Mouse (Mus musculus) adrenal gland, postnatal 4 days (tissue): Measurements from ENCODE around the gene Fkrp. TPM values are rescaled to one million over a fixed set of nuclear protein-coding genes. Genes with fewer than 3 reads are reported as not detected.

Experiments
- DNase-seq, 2 experiments: peaks; one replicate each; pipeline ENCODE4 v3.0.0; 2021 to 2022; ENCODE audit warnings: low spot score in 2 of 2, mixed read lengths in 2 of 2
- long read RNA-seq, 2 experiments: library from polyadenylated mRNA; stranded (forward); transcript quantifications; one replicate each; pipeline ENCODE4 v2.0.0; 2021
- total RNA-seq, 2 experiments: library from RNA; stranded (reverse); gene quantifications; 2 replicates each; pipeline ENCODE4 v1.2.3; 2021

Fkrp gene
- 10 to 100 TPM; 26.3 to 29.0 TPM for total RNA-seq
- long read RNA-seq, experiment 1, transcript Fkrp-201 (3 exons, 2,827 nt): major isoform, 5 of 15 reads
- long read RNA-seq, experiment 1, partial matches to known transcripts: 5 of 15 reads
- long read RNA-seq, experiment 1, other reads (novel, unspliced or antisense): 5 of 15 reads
- long read RNA-seq, experiment 2, transcript Fkrp-201 (3 exons, 2,827 nt): major isoform, 17 of 39 reads
- long read RNA-seq, experiment 2, partial matches to known transcripts: 14 of 39 reads
- long read RNA-seq, experiment 2, other reads (novel, unspliced or antisense): 8 of 39 reads

DNA sequence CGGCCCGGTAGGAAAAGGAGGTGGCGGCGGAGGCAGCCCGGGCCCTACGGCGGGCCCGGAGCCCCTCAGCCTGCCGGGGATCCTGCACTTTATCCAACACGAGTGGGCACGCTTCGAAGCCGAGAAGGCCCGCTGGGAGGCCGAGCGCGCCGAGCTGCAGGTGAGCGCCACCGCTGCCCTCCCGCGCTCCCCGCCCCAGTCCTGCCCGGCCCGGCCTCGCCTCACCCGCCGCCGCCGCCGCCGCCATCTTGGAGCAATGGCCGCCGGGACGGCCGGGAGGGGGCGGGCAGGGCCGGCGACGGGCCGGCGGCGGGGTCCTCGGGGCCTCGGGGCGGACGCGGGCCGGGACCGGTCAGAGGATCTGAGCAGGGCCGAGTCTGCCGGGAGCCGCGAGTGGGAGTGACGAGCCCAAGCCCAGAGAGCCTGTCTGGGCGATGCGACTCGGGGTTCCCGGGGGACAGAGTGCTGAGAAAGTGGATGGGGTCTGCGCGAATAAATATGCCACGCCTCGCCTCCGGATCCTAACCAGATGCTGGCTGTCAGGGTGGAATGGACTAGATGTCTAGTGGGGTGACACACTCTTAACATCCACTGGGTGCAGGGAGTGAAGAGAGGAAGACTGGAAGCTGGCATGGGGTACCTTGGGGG is at the start of gene Fkrp:
TSS of gene Fkrp (minus strand) at position 258 of the 648 bp plus-strand sequence.
- DNase-seq: peak; percentile 28 to 37

DNA sequence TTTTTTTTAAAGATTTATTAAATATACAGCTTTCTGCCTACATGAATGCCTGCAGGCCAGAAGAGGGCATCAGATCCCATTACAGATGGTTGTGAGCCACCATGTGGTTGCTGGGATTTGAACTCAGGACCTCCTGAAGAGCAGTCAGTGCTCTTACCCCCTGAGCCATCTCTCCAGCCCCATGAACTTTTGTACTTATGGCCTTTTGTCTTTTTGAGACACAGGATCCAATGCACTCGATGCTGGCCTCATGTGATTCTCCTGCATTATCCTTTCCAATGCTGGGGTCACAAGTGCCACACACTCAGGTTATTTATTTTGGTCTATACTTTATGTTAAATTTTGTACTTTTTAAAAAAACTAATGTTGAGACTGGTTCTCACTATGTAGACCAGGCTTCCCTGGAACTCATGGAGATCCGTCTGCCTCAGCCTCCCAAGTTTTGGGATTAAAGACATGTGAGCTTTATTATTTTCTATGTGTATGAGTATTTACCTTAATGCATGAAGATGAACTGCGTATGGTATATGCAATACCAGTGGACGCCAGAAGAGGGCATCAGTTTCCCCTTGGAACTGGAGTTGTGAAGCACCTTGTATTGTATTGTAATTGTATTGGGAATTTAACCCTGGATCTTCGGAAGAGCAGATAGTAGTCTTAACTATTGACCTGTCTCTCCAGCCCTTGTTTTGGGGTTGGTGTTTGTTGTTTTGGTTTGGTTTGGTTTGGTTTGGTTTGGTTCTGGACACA is 43.5 kb upstream of the Fkrp start:
- DNase-seq: no peak

DNA sequence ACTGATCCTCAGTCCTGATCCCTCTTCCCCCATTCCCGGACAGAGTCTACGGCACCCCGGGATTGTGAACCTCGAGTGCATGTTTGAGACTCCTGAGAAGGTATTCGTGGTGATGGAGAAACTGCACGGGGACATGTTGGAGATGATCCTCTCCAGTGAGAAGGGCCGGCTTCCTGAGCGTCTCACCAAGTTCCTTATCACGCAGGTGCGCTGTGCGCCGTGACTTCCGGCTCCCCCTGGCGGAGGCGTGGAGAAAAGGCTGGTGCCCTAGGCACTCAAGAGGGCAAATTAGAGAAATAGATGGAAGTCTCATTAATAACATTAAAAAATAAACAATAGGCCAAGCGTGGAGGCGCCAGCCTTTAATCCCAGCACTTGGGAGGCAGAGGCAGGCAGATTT is 41.8 kb upstream of the Fkrp start:
- no peak for DNase-seq

DNA sequence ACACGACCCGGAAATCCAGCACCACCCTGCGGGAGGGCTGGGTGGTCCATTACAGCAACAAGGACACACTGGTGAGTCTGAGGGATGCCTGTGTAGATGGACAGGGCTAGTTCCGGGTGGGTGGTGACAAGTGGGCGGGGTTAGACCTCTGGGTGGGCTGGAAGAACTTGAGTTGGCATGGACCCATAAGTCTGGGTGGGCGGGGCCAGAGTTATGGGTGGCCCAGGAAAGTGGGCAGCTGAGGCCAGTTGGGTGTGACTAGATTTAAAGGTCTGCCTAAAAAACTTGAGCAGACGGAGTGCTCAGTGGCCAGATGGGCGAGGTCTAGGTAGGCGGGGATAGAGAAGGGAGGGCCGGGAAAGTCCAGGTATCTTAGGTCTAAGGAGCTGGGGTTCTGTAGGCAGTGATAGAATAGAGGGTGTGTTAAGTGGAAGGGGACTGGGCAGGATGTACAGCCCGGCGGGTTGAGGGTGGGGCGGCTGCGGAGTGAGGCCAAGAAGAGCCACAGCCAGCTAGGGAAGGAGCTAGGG is 36.8 kb upstream of the Fkrp start:
- no peak for DNase-seq

DNA sequence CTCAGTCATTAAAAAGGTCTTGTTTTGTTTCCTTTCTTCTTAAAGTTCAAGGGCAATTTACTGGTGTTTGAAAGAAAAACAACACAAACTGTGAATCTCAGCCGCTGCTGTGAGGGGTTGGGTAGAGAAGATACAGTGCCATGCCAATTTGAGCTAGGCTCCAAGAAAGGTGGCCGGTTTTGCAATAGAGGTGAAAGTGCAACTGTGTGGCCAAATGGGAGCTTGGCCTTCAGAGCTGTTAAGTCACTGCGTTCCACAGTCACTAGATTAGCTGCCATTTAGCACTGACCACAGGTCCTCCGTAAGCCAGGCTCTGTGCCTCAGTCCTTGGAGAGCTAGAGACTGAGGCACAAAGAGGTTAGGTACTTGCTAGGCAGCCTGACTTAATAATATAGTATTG is 35.1 kb upstream of the Fkrp start:
- DNase-seq: no peak

DNA sequence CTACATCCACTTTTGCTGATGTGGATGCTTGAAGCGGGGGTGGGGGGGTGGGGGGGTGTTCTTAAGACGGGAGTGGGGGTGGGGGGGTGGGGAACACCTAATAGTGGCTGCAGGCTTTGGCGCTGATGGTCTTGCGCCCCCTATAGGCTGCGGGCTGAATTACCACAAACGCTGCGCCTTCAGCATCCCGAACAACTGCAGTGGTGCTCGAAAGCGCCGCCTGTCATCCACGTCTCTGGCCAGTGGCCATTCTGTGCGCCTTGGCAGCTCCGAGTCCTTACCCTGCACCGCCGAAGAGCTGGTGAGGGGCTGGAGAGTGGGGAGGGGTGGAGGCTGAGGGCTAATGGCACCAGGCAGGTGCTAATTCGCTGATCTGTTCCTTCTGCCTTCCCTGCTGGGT is 32.0 kb upstream of the Fkrp start:
- DNase-seq: no peak

DNA sequence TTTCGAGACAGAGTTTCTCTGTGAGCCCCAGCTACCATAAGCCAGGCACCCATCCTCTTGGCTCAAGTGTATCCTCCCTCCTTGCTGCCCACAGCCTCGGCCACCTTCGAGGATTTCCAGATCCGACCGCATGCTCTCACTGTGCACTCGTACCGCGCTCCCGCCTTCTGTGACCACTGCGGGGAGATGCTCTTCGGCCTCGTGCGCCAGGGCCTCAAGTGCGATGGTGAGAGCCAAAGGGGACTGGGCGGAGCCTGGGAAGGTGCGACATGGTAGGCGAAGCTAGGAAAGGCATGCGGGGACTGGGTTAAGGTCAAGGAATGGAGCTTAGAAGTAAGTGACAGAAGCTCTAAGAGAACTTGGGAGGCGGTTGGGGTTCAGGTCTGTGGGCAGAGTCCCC is 31.0 kb upstream of the Fkrp start:
- no peak for DNase-seq

DNA sequence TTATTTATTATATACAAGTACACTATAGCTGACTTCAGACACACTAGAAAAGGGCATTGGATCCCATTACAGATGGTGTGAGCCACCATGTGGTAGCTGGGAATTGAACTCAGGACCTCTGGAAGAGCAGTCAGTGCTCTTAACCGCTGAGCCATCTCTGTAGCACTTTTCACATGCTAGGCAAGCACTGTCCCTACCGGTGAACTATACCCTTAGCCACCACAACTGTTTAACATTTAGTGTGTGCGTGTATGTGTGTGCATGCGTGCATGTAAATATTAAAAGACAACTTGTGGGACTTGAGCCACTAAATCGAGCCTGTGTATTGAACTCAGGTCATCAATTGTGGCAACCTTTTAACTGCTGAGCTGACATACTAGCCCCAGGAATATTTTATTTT is 30.2 kb upstream of the Fkrp start:
- no peak for DNase-seq

DNA sequence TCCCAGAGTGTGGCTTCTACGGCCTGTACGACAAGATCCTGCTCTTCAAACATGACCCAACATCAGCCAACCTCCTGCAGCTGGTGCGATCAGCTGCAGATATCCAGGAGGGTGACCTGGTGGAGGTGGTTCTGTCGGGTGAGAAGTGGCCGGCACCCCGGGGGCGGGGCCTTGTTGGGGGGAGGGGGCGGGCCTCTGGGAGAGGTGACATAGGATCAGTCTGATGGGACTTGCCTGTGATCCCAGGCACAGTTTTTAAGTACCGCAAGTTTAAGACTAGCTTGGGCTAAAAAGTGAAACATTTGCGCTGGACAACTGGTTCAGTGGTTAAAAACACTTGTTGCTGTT is 29.3 kb upstream of the Fkrp start:
- no peak for DNase-seq

DNA sequence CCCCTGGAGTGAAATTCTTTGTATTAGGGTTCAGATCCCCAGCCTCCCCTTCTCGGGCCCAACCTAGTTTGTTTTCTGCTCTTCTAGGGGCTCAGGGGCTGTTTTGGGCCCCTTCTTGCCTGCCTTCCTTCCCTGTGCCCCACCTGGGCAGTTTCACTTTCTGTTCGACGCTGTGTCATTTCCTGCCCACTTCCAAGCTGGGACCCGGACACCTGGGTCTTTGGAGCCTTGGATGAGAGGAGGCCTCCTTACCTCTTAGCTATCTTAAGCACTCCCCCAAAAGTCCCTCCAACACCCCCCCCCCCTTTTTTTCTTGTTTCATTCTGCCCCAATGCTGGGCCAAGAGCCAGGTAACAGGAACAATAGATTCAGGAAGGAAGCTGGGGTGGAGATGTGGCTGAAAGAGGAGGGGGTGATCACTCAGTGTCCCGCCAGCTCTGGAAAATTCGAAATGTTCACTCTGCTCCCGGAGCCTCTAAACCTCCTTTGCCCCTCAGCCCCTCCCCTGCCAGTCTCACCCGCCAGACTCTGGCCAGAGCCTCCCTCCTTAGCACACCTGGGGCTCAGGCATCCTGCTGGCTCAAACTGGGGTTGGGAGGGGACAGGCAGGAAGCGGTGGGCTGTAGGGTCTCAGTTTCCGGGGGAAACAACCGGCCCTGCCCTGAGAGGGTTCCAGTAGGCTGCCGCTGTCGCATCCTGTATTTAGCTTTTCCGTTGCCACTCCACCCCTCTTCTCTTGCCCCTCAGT is 28.7 kb upstream of the Fkrp start:
- no peak for DNase-seq

DNA sequence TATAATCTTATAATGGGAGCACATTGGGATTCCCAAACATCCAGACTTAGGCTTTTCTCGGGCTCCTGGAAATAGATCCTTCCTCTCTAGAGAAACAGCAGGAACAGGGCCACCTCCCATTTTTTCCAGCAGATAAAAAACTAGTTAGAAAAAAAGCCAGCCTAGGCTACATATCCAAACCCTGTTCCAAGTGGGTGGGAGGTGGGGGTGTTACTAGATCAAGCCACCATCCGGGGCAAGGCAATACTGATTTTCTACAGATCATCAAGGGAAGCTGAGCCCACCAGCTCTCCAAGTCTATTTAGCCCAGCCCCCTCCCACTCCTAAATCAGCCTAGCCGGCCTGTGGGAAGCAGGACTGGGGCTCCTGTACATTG is 28.2 kb upstream of the Fkrp start:
- no peak for DNase-seq

DNA sequence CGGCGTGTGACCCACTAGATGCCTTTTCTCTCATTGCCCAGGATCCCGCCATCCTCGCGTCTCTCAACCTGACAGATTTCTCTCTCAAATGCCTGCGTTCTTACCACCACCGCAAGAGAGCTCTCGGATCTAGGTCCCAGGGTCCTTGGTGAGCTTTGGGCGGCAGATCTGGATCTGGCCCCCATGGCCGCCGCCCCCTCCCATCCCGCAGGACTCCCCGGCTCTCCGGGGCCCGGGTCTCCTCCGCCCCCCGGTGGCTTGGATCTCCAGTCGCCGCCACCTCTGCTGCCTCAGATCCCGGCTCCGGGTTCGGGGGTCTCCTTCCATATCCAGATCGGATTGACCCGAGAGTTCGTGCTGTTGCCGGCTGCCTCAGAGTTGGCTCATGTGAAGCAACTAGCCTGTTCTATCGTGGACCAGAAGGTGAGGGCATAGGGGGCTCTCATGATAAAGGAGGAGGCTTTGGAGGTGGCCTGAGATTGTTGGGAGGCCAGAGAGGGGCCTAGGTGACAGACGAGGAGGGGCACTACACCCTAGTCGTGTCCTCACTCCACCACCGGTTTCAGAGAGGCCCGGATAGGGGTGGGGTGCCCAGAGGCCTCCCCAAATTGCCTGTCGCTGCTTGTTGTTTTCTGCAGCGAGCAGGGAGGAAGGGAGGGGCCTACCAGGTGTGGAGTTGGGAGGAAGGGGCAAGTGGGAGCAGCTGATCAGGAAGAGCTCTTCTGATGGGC is 27.1 kb upstream of the Fkrp start:
- no peak for DNase-seq

DNA sequence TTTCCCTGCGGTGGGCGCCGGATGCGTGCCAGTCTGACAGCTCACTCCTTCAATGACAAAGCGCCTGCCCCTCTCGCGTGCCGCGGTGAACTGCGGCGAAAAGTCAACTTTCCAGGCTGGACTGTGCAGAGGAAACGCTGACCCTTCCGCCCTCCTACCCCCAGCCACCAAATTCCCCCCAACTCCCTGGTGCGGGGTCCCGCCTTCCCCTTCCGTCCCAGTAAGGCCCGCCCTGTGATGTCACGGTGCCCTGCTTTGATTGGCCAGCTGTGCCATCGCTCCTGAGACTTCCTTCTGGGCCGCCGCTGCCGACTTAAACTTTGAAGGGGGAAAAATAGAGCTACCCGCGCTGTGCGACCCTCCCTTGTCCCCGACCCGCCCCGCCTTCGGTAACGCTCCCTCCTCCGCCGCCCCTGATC is 26.1 kb upstream of the Fkrp start, which contains the start of gene Prkd2:
TSS of gene Prkd2 (plus strand) at position 258 of the 419 bp plus-strand sequence.
- peak; percentile 81 for DNase-seq

DNA sequence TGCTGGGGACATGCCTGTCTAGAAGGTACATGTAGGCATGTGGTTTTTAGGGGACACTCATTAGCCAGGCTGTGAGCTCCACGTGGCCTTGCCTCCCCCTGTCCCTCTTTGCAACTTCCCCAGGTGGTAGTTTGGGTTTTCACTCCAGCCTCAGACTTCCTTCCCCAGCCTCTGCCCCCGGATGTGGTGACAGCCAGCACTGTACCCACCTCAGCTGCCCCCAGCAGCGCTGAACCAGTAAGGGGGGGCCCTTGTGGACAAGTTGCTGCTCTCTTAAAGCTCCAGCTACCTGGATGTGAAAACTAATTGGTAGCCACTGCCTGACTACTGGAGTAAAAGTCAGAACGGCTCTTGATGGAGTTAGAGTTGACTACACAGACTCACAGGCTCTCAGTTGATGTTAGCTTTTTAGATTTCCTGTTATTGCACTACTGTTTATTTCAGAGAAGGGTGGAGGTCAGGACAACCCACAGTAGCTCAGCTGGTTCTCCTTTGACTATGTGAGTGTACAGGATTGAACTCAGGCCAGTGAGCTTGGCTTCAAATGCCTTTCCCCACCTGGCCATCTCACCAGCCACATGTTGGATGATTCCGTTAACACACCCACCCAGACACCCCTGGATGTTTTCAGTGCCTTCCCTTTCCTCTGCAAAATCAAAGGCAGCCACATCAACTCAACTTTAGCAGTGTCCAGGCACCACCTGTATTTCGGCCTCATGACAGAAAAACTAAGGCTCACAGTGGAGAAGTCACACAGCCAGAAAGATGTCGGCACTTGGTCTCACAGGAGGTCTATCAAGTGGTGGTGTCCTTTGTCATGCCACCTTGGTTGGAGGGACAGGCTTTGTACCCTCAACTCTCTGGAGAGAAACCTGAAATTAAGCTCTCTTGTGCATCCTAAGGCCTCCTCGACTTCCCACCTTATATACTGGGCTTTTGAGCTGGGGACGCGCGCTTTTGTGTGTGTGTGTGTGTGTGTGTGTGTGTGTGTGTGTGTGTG is 25.3 kb upstream of the Fkrp start:
- DNase-seq: no peak

DNA sequence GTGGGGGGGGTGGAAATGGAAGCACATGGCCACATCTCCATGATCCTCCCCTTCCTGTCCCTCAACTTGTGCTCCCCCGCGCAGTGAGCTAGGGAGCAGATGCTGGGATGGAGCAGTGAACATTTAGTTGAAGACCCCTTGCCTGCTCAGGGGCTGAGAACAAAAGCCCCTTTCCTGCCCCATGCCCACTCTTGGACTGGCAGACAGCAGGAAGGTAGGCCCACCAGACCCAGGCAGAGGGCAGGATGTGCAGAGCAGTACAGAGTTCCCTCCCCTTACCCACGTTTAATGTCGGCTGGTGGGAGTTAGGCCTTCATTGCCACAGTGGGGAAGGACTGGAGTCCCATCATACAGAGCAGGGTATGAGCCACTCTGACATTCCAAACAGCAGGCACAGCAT is 24.5 kb upstream of the Fkrp start:
- no peak for DNase-seq

DNA sequence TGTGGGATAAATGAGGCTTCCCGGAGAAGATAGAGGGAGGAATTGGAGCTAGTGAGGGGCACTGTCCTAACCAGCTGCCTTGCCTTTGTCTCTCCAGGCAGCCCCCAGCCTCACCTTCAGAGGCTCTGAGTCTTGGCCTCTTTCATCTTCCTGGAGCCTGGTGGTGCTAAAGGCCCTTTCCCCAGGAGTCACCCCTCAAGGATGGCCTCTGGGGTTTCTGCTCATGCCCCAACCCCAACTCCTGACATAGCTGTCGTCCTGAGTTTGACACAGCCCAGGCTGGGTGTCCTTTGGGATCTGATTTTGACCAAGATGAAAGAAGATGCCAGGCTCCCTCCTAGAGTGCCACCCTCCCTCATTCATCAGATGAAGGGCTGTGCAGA is 23.6 kb upstream of the Fkrp start:
- no peak for DNase-seq

DNA sequence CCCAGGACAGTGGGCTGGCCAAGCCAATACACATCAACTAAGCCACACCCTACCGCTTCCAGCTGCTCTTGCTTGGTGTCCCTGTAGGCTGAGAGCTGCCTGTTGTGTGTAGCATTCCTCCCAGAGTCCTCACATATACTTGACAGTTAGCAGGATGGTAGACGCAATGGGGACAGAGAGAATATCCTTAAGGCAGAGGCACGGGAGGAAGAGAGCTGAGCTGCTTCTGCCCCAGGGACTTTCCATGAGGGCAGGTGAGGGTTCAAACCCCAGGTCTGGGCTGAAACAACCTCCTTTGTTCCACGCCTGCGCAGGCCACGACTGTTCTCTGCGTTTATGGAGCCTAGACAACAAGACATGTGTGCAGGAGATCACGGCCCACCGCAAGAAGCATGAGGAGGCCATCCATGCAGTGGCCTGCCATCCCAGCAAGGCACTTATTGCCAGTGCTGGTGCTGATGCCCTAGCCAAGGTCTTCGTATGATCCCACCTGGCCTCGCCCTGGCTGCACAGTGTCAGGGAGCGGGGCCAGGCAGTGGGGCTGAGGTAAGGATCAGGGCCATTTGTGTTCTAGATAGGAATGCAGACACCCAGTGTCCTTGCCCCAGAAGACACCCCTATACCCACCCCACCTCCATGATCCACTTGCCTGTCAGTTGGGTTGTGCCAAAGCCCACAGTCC is 23.0 kb upstream of the Fkrp start:
- DNase-seq: no peak

DNA sequence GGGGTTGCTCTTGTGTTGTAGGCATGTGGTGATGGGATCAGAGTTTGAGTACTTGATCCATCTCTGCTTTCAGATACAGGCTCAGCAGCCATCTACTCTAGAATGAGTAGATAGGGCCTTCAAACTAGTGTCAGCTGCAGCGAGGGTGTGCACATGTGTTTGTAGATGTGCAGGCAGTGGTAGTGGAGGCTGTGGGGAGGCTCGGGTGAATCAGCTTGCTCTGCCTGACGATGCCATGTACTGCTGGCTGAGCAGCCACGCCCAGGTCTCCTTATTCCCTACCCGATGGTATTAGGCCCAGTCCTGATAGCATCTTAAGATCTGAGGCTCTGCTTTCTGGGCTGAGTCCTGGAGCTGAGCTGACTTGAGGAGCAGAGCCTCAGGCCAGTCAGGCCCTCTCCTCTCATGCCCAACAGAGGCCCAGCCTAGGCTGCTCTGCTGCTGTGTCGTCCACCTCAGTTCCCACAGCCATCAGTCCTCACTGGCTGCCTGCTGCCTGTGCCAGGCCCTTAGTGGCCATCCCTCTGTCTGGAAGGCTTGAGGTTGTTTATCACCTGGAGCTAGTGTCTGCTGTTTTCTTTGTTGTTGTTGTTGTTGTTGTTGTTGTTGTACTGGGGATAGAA is 22.4 kb upstream of the Fkrp start:
- no peak for DNase-seq
